Mouse (Mus musculus): Measurements from ENCODE around the gene Olfr1186. TPM values are rescaled to one million over a fixed set of nuclear protein-coding genes. Genes with fewer than 3 reads are reported as not detected.
"Not testable (repeated sequence)": the region's sequence is repeated elsewhere in the genome, so short reads cannot be mapped to it uniquely, and the experiment has no call there.

Gene Olfr1186
- total RNA-seq (2021): not detected

- no peak for DNase-seq
Measured at GRCm38 (mm10) chr2:88518251-88518650, at the start of gene Olfr1186. TSS of gene Olfr1186 (plus strand) at chr2:88518551.

- DNase-seq: no peak
Measured at GRCm38 (mm10) chr2:88483298-88483697, 35.1 kb upstream of the Olfr1186 start, which contains the start of gene Olfr1184. TSS of gene Olfr1184 (plus strand) at chr2:88483598.

- DNase-seq: no peak
Measured at GRCm38 (mm10) chr2:88493020-88493419, 25.3 kb upstream of the Olfr1186 start, which contains the start of gene Olfr1185-ps1. TSS of gene Olfr1185-ps1 (plus strand) at chr2:88493320.

GRCm38 (mm10) chr2:88525720-88526119, 7.4 kb downstream of the Olfr1186 start:
- no peak for DNase-seq

- no peak for DNase-seq
Measured at GRCm38 (mm10) chr2:88556635-88557034, 38.3 kb downstream of the Olfr1186 start, which contains the start of gene Olfr1188. TSS of gene Olfr1188 (plus strand) at chr2:88556935.

GRCm38 (mm10) chr2:88572696-88573095, 54.3 kb downstream of the Olfr1186 start:
- DNase-seq: not testable (repeated sequence)

Other genes with a start within 250 kb of the Olfr1186 start
- not detected for gene Olfr1173, start 238.7 kb upstream of the Olfr1186 start, total RNA-seq (2021)
- gene Olfr1174-ps, start 203.4 kb upstream of the Olfr1186 start, total RNA-seq (2021): not detected
- not detected for gene Olfr1175-ps, start 191.3 kb upstream of the Olfr1186 start, total RNA-seq (2021)
- not detected for gene Olfr1176, start 181.8 kb upstream of the Olfr1186 start, total RNA-seq (2021)
- gene Olfr1177-ps, start 172.1 kb upstream of the Olfr1186 start, total RNA-seq (2021): not detected
- gene Olfr1178, start 131.5 kb upstream of the Olfr1186 start, total RNA-seq (2021): not detected
- not detected for gene Olfr1179, start 112.1 kb upstream of the Olfr1186 start, total RNA-seq (2021)
- not detected for gene Olfr1180, start 99.4 kb upstream of the Olfr1186 start, total RNA-seq (2021)
- not detected for gene Olfr1181, start 92.4 kb upstream of the Olfr1186 start, total RNA-seq (2021)
- not detected for gene Gm13757, start 69.4 kb upstream of the Olfr1186 start, total RNA-seq (2021)
- gene Olfr1183, start 63.7 kb upstream of the Olfr1186 start, total RNA-seq (2021): not detected
- gene Olfr1184, start 35.0 kb upstream of the Olfr1186 start, total RNA-seq (2021): not detected
- not detected for gene Olfr1185-ps1, start 25.2 kb upstream of the Olfr1186 start, total RNA-seq (2021)
- gene Olfr1188, start 38.4 kb downstream of the Olfr1186 start, total RNA-seq (2021): not detected
- not detected for gene Olfr1189, start 67.9 kb downstream of the Olfr1186 start, total RNA-seq (2021)
- gene Olfr1191-ps1, start 122.0 kb downstream of the Olfr1186 start, total RNA-seq (2021): under 1 TPM; 0.05 to 0.07 TPM
- not detected for gene Olfr1192-ps1, start 130.0 kb downstream of the Olfr1186 start, total RNA-seq (2021)
- not detected for gene Olfr1193, start 157.1 kb downstream of the Olfr1186 start, total RNA-seq (2021)
- not detected for gene Olfr1195, start 170.6 kb downstream of the Olfr1186 start, total RNA-seq (2021)
- gene Olfr1196, start 186.0 kb downstream of the Olfr1186 start, total RNA-seq (2021): not detected
- gene Olfr1197, start 213.8 kb downstream of the Olfr1186 start, total RNA-seq (2021): not detected
- not detected for gene Olfr1198, start 232.8 kb downstream of the Olfr1186 start, total RNA-seq (2021)
- gene Olfr1199, start 241.9 kb downstream of the Olfr1186 start, total RNA-seq (2021): not detected